Mouse (Mus musculus): Measurements from ENCODE around the gene Tsc22d1.

Gene Tsc22d1

DNA sequence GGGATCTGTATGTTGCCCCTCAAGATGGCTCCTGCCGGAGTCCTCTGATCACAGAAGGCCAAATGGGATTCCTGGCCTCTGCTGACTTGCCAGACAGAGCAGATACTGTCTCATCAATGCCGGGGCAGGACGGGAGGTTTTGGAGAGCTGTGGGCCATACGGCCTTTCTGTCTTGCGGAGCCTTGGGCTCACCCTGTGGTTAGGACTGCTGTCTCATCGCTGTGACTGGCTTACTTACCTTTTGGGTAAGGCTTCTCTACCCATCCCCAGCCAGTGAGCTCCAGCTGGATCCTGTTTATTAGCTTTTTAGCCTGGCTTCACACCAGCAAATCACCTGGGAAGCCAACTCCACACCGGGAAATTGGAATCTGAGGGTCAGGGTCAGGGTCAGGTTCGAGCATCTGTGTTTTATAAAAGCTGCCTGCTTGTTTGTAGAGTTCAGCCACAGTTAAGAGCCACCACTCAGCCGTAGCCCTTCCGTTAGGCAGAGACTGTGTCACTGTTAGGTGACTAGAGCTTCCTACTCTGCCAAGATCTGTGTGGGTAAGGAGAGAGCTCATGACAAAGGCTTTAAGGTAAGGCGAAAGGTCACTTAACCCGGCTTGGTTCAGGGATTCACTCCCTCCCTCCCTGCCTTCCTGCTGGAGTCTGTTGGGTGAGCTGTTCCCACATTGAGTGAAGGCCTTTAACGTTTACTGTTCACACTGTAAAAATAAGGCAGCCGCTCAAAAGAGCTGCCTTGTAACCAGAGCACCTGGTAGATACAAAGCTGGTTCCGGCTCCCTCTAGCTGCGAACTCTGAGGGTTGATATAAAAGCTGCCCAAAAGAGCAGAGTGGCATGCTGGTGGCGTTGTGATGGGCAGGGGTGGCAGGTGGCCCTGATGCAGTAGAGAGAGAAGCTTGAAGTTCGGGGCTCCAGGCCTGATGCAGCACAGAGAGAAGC, 73.6 kb downstream of the Tsc22d1 start:
- DNase-seq, result peak; percentile 65

DNA sequence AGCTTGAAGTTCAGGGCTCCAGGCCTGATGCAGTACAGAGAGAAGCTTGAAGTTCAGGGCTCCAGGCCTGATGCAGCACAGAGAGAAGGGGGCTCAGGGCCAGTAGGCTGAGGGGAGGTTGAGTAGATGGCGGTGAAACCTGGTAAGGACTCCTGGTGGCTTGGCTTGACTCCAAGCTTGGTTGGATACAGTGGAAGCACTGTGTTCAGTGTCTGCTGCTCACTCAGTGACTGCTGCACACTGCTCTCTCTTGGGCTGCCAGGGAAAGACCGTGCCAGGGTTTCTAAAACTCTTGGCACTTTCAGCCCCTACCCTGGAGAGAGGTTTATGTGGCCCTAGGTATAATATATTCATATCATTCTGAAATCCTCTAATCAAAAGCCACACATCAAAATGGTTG, 74.4 kb downstream of the Tsc22d1 start:
- DNase-seq, result no peak

DNA sequence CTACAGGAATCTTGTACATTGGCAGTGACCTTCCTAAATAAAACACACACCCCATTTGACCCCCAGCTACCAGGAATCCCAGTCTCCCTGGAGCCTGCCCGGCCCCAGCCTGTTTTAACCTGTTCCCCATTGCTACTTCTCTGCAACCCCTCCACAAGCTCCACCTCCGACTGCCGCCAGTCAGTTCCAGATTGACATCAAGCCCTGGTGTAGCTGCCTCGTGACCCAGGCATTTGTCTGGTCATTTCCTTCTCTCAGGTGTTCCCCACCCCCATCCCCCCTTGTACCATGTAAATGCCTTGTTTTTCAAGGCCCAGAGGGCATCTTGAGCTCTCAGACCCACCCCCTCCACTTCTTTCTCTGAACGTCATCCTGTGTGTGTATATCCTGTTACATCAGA, 80.3 kb downstream of the Tsc22d1 start:
- no peak for DNase-seq

DNA sequence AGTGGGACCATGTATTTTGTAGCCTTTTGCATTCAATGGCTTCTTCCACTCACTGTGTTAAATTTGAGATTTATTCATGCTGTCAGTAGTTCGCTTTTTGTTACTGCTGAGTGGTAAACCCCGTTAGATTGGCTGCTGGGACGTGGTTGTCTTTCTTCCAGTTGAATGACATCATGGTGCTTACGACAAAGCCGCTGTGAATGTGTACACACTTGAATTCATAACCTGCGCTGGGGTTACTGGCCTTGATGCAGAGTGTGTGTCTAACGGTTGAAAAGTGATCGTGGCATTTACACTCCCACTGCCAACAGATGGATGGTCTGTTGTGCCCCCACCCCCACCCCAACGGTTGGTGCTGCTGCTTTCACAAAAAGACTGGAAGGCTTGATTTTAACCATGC, 82.4 kb downstream of the Tsc22d1 start:
- DNase-seq, result no peak

DNA sequence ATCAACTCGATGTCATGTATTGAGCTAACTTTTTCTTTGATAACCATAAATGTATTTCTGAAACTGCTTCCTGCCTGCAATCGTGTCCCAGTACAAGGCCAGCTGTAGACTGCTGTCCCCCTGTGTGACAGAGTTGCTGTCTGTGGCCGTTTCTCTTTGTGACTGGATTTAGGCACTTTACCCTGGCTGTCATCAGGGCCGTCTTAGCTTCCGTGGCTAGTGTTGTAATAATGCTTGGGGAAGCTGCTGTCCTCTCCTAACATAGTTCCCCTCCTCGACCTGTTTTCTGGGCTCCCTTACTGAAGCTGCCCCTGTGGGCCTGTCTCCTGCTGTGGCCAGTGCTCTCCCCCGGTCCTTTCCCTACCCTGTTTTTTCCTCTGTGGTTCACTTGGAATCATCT, 83.4 kb downstream of the Tsc22d1 start:
- DNase-seq, result no peak

DNA sequence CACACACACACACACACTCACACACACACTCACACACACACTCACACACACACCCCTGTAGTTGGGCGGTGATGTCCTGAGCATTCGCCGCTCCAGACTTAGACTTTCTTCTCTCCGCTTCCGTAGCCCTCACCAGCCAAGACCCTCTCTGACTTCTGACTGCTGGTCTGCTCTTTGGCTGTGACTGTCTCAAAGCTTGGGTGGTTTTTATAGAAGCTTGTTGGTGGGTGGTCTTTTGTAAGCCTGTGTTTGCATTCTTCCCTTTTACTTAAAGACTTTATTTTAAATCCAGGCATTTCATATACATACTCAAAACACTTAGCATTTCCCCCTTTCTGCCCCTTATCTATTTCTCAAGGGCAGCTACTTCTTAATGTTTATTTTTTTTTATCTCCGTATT, 84.7 kb downstream of the Tsc22d1 start:
- DNase-seq, result no peak

DNA sequence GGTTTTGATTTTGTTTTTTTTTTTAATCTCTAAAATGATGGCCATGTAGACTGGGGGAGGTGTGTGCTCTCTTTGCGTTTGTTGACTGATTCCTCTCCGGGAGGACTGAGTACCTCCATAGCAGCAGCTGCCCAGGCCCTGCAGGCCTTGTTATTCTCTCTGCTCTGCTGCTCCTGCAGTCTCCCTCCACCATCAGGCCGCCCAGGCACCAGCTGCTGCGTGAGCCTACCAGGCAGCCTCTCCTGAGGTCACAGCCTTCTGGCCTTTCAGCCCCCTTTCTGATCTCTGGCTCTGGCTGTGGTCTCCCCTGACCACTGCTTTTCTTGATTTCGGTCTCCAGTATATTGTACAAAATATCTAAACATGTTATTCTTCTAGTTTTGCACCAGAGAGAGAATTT, 85.3 kb downstream of the Tsc22d1 start:
- DNase-seq, result peak; percentile 50

DNA sequence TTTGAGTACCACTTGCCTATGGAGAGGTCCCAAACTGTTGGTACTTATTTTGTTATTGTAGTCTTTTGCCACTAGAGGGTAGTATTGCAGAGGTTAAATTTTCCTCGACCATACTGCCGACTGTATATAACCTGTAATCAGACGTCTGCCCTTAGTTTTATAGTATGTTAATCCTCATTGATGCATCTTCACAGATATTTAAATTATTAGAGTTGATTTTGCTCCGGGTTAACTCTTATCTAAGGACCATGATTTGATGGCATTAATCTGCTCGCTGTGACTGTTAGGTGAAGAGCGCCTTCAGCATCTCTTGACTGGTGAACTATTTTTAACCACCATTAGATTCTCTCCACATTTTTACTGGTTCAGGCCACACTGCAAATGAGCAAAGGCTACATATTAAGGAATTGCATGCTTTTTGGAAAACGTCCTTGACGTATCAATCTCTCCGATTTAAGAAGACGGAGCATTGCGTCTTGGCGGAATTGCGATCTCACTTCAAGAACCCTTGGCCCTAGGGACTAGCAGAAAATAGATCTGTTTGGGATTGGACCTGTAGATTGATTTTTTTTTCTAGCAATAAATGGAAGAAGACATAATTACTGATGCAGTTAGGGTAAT, 88.6 kb downstream of the Tsc22d1 start:
- peak; percentile 77 for DNase-seq

DNA sequence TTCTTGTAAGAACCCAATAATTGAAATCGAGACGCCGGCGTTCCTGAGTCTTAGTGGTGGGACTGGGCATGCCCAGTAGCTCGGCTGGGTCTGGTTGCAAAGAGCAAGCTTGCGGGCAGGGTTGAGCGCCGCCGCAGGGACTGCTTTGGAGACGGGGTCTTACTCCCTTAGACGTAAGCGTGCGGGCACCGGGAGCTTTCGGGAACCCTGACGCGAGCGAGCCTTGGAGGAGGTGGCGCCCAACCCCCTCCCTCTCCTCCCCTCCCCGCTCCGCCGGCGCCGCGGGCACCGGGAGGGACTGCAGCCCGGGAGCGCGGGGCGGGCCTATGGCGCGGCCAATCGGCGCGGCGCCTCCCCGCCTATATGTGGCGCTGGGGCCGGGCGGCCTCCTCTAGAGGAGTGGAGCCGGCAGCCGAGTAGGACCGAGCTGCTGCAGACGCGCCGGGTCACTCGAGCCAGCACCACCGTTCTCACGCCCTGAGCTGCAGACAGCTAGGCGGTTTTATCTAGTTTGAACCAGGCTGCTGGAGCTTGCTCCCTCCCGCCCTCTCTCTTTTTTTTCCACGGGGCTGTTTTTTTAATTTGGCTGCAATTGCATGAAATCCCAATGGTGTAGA, 89.5 kb downstream of the Tsc22d1 start:
- DNase-seq, result peak; percentile 98

DNA sequence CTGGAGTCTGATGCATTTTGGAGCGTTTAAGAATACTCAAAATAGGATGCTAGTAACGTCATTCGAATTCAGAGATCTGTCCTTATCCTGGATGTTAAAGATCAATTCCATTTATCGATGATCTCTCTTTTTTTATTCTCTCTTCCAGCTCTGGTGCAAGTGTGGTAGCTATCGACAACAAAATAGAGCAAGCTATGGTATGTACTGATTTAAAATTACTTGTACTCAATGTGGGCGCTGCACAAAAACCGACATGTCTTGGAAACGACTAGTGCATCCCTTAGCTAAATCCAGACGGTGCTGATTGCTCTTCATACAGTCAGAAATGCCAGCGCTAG, 90.3 kb downstream of the Tsc22d1 start:
- no peak for DNase-seq

DNA sequence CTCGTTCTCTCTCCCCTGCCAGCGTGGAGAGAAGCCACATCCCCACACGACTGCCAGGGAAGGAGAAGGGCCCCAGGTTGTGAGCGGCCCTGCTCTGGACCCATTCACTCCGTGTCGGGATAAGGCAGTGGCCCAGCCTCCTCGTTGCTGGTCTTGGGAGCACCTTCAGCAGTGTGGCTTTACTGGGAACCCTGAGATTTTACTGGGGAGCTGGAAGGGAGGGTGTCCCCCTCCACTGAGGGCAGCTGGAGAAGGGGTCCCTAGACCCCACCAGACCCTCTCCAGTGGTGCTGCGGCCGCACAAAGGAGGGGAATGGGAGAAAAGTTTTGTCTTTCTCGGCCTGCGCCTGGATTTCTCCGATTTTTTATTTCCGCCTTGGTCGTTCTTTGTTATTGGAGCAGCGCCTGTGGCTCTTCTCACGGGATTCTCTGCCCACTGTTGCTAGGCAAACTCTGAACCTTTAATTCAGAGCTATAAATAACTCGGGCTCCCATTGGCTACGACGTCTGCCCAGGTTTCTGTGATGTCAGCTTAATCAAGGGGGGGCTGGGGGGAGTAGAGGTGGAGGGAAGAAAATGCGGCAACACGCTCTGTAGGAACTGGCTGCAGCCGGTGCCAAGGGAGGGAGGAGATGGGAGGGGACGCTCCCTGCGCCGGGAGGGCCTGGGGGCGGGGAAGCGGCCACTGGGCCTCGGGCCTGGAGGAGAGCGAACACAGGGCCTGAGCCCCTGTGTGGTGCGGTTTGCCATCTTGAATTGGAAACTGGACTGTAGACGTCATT, 90.9 kb downstream of the Tsc22d1 start:
- peak; percentile 95 for DNase-seq

DNA sequence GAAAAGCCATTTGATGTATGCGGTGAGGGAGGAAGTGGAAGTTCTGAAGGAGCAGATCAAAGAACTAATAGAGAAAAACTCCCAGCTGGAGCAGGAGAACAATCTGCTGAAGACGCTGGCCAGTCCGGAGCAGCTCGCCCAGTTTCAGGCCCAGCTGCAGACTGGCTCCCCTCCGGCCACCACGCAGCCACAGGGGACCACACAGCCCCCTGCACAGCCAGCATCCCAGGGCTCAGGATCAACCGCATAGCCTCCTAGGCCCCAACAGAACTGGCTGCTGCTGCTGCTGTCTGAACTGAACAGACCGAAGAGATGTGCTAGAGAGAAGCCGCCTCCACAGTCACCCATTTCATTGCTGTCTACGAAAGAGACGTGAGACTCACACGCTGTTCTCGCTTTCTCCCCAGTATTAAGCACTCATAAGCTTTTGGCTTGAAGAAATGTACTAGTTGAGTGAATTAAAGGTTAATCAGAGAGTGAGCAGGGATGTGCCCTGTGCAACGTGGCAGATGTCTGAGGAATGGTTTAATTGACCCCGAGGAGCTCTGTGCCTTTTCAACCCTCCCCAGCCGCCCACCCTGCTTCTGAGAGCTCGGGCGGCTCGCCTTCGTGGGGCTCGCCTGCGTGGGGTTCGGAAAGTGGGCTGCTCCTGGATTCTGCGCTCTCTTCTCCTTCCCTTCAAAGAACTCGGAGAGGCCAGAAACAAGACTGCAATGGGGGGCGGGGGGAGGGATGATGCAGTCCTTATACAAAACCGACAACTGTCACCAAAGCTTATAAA, 91.9 kb downstream of the Tsc22d1 start:
- peak; percentile 38 for DNase-seq

DNA sequence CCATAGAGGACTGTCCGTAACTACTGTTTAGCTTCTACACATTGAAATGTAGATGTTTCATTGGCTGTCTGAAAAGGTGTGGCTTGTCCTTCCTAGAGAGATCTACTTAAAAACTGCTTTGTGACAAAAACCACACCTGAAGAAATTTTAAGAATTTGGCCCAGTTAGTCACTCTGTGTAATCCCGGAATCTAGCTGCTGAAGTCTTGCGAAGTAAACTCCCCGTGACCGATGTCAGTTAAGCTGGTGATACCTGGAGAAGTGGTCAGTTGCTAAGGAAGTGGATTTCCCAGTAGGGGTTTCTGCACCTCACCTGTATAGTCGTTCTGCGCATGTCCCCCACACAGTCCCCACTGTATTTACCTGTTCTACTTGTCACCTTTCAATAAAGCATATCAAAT, 92.6 kb downstream of the Tsc22d1 start:
- no peak for DNase-seq

DNA sequence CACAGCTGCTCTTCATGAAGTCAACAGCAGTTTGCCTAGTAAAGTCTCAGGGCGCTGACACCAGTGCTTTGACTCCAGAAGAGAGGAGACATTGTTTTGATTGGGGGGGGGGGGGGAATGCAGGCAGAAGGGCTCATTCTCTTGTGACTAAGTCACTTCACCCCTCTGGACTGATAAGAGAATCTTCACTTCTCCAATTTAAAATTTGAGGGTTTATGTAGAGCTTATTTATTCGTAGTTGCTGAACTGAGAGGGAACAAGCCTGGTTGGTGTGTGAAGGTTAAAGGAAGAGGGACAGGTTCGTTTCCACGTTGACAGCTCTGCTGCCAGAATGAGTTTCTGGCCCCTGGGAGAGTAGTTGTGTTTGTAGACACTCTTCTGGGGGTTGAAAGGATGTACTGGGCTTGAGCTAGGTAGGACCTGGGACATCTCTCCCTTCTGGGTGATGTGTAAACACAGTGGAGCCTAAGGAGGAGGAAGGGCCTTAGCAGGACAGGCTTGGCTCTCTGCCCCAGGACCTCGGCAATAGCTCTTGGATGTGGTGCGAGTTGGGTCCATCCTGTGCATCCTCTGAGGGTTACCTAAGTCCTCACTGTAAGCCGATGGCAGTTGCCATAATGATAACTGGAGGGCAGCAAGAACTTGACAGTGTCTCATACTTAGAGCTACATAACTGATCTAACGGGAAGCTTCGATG, 93.2 kb downstream of the Tsc22d1 start:
- no peak for DNase-seq

DNA sequence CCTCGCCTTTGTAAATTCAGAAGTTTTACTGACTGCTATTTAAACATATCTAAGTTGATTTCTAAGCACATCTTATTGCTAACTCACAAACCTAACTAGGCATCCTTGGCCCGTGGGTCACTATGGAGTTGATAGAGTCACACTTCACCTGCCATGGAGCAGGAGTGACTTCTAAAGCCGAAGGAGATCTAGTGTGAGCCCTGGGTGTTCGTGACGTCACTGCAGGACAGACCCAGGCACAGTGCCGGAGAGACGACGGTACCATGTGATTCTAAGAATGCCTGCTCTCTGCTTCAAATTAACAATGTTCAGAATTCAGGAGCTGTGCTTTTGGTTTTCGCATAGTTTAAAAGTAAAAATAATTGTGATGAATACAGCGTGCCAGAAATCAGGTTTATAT, 93.9 kb downstream of the Tsc22d1 start:
- DNase-seq, result no peak

DNA sequence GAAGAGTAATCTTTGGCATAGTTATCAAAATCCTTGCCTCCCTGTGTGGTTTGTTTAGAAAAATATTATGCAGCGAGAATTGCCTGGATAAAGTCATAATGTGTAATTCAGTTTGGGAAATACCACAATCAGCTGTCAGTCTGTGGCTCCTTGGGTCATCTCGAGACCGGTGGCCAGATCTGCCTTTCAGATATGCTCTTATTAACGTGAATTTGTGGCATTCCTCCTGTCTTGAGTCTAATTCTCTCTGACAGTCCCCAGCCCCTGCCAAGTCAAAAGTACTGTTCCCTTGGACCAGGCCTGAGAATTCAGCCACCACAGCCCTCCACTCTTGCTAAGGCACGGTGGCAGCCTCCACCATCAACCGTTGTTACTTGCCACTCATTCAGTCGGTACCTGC, 97.2 kb downstream of the Tsc22d1 start:
- DNase-seq, result no peak

DNA sequence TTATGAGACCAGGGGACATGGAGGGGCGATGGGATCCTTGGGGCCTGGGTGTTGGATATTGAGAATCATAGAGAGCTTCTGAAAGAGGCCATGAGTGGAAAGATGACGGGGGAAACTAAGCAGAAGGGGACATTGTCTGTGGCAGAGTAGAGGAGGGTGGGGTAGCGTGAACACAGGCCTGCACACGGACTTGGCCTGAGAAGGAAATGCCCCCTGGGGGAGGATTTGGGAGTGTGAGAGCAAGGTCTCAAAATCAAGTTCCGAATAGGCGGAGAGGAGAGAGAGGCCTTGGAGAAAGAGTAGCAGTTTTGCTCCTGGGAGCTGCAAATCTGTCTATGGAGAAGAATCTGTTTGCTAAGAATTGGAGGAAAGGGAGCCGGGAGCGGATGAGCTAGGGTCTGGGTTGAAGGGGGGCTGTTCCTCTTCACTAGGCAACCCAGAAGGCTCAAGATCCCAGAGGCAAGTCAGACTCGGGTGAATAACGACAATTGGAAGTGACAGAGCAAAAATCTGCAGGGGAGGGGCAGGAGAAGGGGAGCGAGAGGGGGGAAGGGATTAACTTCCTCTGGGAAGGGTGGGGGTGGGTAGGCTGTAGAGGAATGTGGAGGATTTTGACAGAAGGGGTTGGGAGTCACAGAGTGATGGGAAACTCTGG, 98.8 kb downstream of the Tsc22d1 start:
- peak; percentile 77 for DNase-seq

DNA sequence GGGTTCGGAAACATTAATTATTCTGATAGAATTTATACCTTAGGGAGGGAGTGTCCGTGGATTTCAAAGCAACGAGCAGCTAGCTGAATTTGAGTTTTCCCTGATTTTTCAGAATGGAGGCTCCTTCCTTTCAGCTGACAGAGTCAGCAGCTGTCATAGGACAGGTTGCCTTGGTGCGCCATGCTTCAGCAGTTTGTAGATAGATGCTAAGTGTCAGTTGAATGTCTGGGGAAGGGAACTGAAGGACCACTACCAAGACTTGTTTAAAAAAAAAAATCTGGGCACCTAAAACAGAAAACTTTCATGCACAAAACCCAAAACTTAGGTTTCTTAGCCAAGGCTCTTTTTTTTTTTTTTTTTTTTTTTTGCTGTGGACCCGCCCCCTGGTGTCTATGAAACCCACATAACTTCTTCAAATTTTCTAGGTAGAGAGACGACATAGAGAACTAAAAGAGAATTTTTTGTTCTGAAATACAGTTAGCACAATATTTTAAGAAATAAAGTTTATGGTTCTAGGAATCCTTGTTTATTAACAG, 99.4 kb downstream of the Tsc22d1 start:
- no peak for DNase-seq

DNA sequence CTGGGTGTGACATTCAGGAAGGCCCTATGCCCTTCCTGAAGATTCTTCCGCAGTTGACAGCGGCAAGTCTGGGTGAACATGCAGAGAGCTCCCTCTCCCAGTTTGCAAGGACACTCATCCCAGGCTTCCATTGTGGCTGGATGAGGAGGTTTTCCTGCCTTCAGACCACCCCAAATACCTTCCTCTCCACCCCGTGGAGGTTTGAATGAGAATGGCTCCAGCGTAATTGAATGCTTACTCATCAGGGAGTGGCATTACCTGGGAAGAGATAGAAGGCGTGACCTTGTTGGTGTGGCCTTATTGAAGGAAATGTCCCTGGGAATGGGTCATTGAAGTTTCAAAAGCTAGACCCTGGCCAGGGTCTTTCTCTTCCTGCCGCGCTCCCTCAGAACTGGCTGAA, 100.9 kb downstream of the Tsc22d1 start:
- no peak for DNase-seq

DNA sequence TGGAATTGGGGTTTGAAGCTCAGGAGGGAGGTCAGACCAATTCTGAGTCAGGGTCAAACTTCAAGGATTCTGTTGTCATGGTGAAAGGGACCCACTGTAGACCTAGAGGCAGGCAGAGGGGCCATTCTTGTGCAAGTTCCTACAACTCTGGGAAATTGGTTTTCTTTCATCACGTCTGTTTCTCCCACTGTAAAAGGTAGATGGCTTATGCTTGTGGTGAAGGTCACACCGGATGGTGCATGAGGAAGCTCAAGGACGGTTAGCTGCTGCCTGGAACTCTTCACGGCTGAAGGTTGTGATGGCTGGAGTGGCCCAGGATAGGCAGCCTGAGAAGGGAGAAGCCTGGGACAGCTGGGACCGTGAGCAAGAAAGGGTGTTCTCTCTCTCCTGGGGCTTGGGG, 103.5 kb downstream of the Tsc22d1 start:
- DNase-seq, result no peak

DNA sequence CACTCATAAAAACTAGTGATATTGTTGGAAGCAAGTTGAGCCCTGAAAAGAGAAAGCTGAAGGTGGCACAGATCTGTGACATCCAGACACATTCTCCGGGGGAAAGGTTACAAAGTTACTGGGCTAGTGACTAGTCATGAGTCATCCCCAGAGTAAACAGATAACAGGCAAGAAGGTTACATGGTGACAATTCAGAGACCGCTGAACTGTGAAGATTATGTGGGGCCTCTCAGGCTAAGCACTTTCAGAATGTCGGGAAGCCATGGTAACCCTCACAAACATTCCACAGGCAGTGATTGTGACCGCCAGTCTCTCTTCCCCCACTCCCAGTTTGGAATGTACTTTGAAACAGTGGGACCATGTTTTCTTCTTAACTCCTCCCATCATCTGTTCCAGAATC, 105.8 kb downstream of the Tsc22d1 start:
- no peak for DNase-seq
